Mouse (Mus musculus) lung, adult 18-20 months (tissue): ENCODE measurements around the gene Prr19.

ENCODE experiments used
- DNase-seq, 2 experiments: peaks; one replicate each; pipeline ENCODE4 v3.0.0; 2022; ENCODE audit warnings: mixed read lengths in 2 of 2

Gene Prr19

GRCm38 (mm10) chr7:25293191-25293739, 7.9 kb upstream of the Prr19 start:
- DNase-seq, result peak in 1 of 2 experiments; percentile 3

GRCm38 (mm10) chr7:25294495-25294894, 6.7 kb upstream of the Prr19 start:
- no peak for DNase-seq

- no peak for DNase-seq
These were observed 6.1 kb upstream of the Prr19 start for GRCm38 (mm10) chr7:25294960-25295722.

- DNase-seq, result peak in 1 of 2 experiments; percentile 33
These were observed 4.2 kb upstream of the Prr19 start for GRCm38 (mm10) chr7:25296945-25297453.

- peak; percentile 86 to 90 for DNase-seq
These were observed 3.5 kb upstream of the Prr19 start, which contains the start of gene Pafah1b3 for GRCm38 (mm10) chr7:25297454-25298325. TSS of gene Pafah1b3 (minus strand) at chr7:25297986.

GRCm38 (mm10) chr7:25303003-25303684, 1.9 kb downstream of the Prr19 start:
- no peak for DNase-seq

- DNase-seq, result no peak
These were observed 2.4 kb downstream of the Prr19 start for GRCm38 (mm10) chr7:25303685-25304006.

GRCm38 (mm10) chr7:25305481-25305880, 4.3 kb downstream of the Prr19 start:
- no peak for DNase-seq

- no peak for DNase-seq
These were observed 4.9 kb downstream of the Prr19 start, which contains the start of gene Tmem145 for GRCm38 (mm10) chr7:25305956-25306613. TSS of gene Tmem145 (plus strand) at chr7:25306106.

GRCm38 (mm10) chr7:25306614-25306996, 5.4 kb downstream of the Prr19 start:
- DNase-seq, result no peak

GRCm38 (mm10) chr7:25308702-25309318, 7.6 kb downstream of the Prr19 start:
- no peak for DNase-seq

- no peak for DNase-seq
These were observed 8.2 kb downstream of the Prr19 start for GRCm38 (mm10) chr7:25309425-25309824.

- no peak for DNase-seq
These were observed 10.0 kb downstream of the Prr19 start for GRCm38 (mm10) chr7:25311193-25311592.

- no peak for DNase-seq
These were observed 12.1 kb downstream of the Prr19 start for GRCm38 (mm10) chr7:25313325-25313724.

- no peak for DNase-seq
These were observed 13.5 kb downstream of the Prr19 start for GRCm38 (mm10) chr7:25314606-25315305.

GRCm38 (mm10) chr7:25315306-25316041, 14.3 kb downstream of the Prr19 start:
- DNase-seq, result peak in 1 of 2 experiments; percentile 31

GRCm38 (mm10) chr7:25316532-25317445, 15.6 kb downstream of the Prr19 start, which contains the start of gene Megf8:
TSS of gene Megf8 (plus strand) at chr7:25317164.
- DNase-seq, result peak; percentile 96 to 98

GRCm38 (mm10) chr7:25317446-25317999, 16.3 kb downstream of the Prr19 start:
- DNase-seq, result peak in 1 of 2 experiments; percentile 10

GRCm38 (mm10) chr7:25322058-25322484, 20.9 kb downstream of the Prr19 start:
- DNase-seq, result peak in 1 of 2 experiments; percentile 33
